Mouse (Mus musculus): ENCODE measurements around the gene Phlpp2. TPM values are rescaled to one million over a fixed set of nuclear protein-coding genes. Genes with fewer than 3 reads are reported as not detected.

Phlpp2 gene
- polyA plus RNA-seq, 1 experiment from 2014 or later = 2.6 TPM

GRCm38 (mm10) chr8:109904928-109905668 is 36.8 kb downstream of the Phlpp2 start:
- Histone ChIP-seq H3K9me3 (no peaks in the 10 kb centered on the region), H3K36me3 (peaks cover 44% of the 10 kb centered on the region), H3K4me3 (no peak overlapping the region), H3K4me1 (no peaks in the 10 kb centered on the region), H3K27me3 (no peaks in the 10 kb centered on the region), H3K4me2 (no peak overlapping the region), H3K27ac (no peak overlapping the region), H3K9ac (no peak overlapping the region)
- 94% methylated on average over 1 of the region's 1 CpGs for WGBS
- no peak for ATAC-seq (ENCODE audit: insufficient number of reproducible peaks, low FRiP score, low TSS enrichment, low read depth)

GRCm38 (mm10) chr8:109906907-109907306 is 38.6 kb downstream of the Phlpp2 start:
- Histone ChIP-seq H3K9ac (no peak overlapping the region), H3K9me3 (no peaks in the 10 kb centered on the region), H3K4me1 (no peaks in the 10 kb centered on the region), H3K4me3 (no peak overlapping the region), H3K4me2 (no peak overlapping the region), H3K27ac (no peak overlapping the region), H3K36me3 (peaks cover 54% of the 10 kb centered on the region), H3K27me3 (no peaks in the 10 kb centered on the region)
- no peak for ATAC-seq (ENCODE audit: insufficient number of reproducible peaks, low FRiP score, low TSS enrichment, low read depth)
- 95% methylated on average over 3 of the region's 3 CpGs for WGBS

GRCm38 (mm10) chr8:109907376-109907775 is 39.0 kb downstream of the Phlpp2 start:
- Histone ChIP-seq H3K9me3 (no peaks in the 10 kb centered on the region), H3K9ac (no peak overlapping the region), H3K4me2 (no peak overlapping the region), H3K4me1 (no peaks in the 10 kb centered on the region), H3K36me3 (peaks cover 59% of the 10 kb centered on the region), H3K27me3 (no peaks in the 10 kb centered on the region), H3K4me3 (no peak overlapping the region), H3K27ac (no peak overlapping the region)
- 93% methylated on average over 4 of the region's 4 CpGs for WGBS
- ATAC-seq (ENCODE audit: insufficient number of reproducible peaks, low FRiP score, low TSS enrichment, low read depth) = no peak

GRCm38 (mm10) chr8:109917277-109917676 is 48.9 kb downstream of the Phlpp2 start:
- Histone ChIP-seq H3K9ac (no peak overlapping the region), H3K9me3 (no peaks in the 10 kb centered on the region), H3K4me1 (no peaks in the 10 kb centered on the region), H3K27ac (no peak overlapping the region), H3K4me2 (no peak overlapping the region), H3K27me3 (no peaks in the 10 kb centered on the region), H3K36me3 (peaks cover 68% of the 10 kb centered on the region), H3K4me3 (no peak overlapping the region)
- WGBS = 50% methylated on average over 4 of the region's 4 CpGs
- no peak for ATAC-seq (ENCODE audit: insufficient number of reproducible peaks, low FRiP score, low TSS enrichment, low read depth)

- WGBS = 81% methylated on average over 8 of the region's 8 CpGs
- no peak overlapping the region for H3K27ac ChIP-seq
- no peaks in the 10 kb centered on the region for H3K4me1 ChIP-seq
- no peak overlapping the region for H3K4me3 ChIP-seq
- no peaks in the 10 kb centered on the region for H3K27me3 ChIP-seq
- H3K9me3 ChIP-seq = no peaks in the 10 kb centered on the region
- no peak overlapping the region for H3K4me2 ChIP-seq
- no peak for ATAC-seq (ENCODE audit: insufficient number of reproducible peaks, low FRiP score, low TSS enrichment, low read depth)
- no peak overlapping the region for H3K9ac ChIP-seq
- peaks cover 50% of the 10 kb centered on the region for H3K36me3 ChIP-seq
Measured at GRCm38 (mm10) chr8:109920406-109921390, 52.4 kb downstream of the Phlpp2 start.

GRCm38 (mm10) chr8:109941606-109942360 is 73.4 kb downstream of the Phlpp2 start:
- Histone ChIP-seq H3K27ac (no peak overlapping the region), H3K4me2 (no peak overlapping the region), H3K4me3 (no peak overlapping the region), H3K9me3 (no peaks in the 10 kb centered on the region), H3K27me3 (0 out of 2 replicates have a peak, but pooled peaks cover under 1% of the 10 kb centered on the region), H3K4me1 (peaks cover 10% of the 10 kb centered on the region), H3K9ac (no peak overlapping the region), H3K36me3 (peaks cover 52% of the 10 kb centered on the region)
- no peak for ATAC-seq (ENCODE audit: insufficient number of reproducible peaks, low FRiP score, low TSS enrichment, low read depth)
- 61% methylated on average over 2 of the region's 2 CpGs for WGBS

GRCm38 (mm10) chr8:109945153-109945632 is 76.9 kb downstream of the Phlpp2 start:
- 23% methylated on average over 9 of the region's 9 CpGs for WGBS
- H3K4me2 ChIP-seq = no peak overlapping the region

GRCm38 (mm10) chr8:109945694-109946093 is 77.4 kb downstream of the Phlpp2 start:
- no peak overlapping the region for H3K27ac ChIP-seq
- WGBS = 53% methylated on average over 7 of the region's 7 CpGs
- H3K4me1 ChIP-seq = peaks cover 24% of the 10 kb centered on the region
- no peak for ATAC-seq (ENCODE audit: insufficient number of reproducible peaks, low FRiP score, low TSS enrichment, low read depth)
- H3K9me3 ChIP-seq = no peaks in the 10 kb centered on the region
- H3K9ac ChIP-seq = no peak overlapping the region
- H3K27me3 ChIP-seq = peaks cover 28% of the 10 kb centered on the region
- no peak overlapping the region for H3K4me3 ChIP-seq
- peaks cover 21% of the 10 kb centered on the region for H3K36me3 ChIP-seq
- H3K4me2 ChIP-seq = no peak overlapping the region

More at GRCm38 (mm10) chr8:109945153-109945632, 76.9 kb downstream of the Phlpp2 start:
- Histone ChIP-seq H3K4me1 (peaks cover 24% of the 10 kb centered on the region), H3K36me3 (peaks cover 26% of the 10 kb centered on the region), H3K9ac (no peak overlapping the region), H3K4me3 (no peak overlapping the region), H3K9me3 (no peaks in the 10 kb centered on the region), H3K27me3 (peaks cover 27% of the 10 kb centered on the region), H3K27ac (no peak overlapping the region)
- no peak for ATAC-seq (ENCODE audit: insufficient number of reproducible peaks, low FRiP score, low TSS enrichment, low read depth)

- ATAC-seq (ENCODE audit: insufficient number of reproducible peaks, low FRiP score, low TSS enrichment, low read depth) = no peak
- Histone ChIP-seq H3K27me3 (peaks cover 28% of the 10 kb centered on the region), H3K4me2 (no peak overlapping the region), H3K9me3 (no peaks in the 10 kb centered on the region), H3K4me1 (peaks cover 24% of the 10 kb centered on the region), H3K9ac (no peak overlapping the region), H3K27ac (no peak overlapping the region), H3K4me3 (no peak overlapping the region), H3K36me3 (peaks cover 15% of the 10 kb centered on the region; the same call in 1 of the 2 replicates)
- WGBS = 91% methylated on average over 7 of the region's 7 CpGs
Measured at GRCm38 (mm10) chr8:109946272-109946671, 77.9 kb downstream of the Phlpp2 start.

- H3K36me3 ChIP-seq = peaks cover 13% of the 10 kb centered on the region; the same call in 1 of the 2 replicates
- ATAC-seq (ENCODE audit: insufficient number of reproducible peaks, low FRiP score, low TSS enrichment, low read depth) = 0 out of 2 replicates have a peak, but pooled peaks have one; percentile 42
- H3K9me3 ChIP-seq = no peaks in the 10 kb centered on the region
- H3K27me3 ChIP-seq = peaks cover 28% of the 10 kb centered on the region
- WGBS = 2% methylated on average over 26 of the region's 26 CpGs
- peaks cover 24% of the 10 kb centered on the region for H3K4me1 ChIP-seq
- H3K9ac ChIP-seq = no peak overlapping the region
- H3K4me3 ChIP-seq = peak overlapping the region; percentile 24
- H3K27ac ChIP-seq = no peak overlapping the region
- peak overlapping the region; percentile 48 for H3K4me2 ChIP-seq
Measured at GRCm38 (mm10) chr8:109947447-109948284, 79.3 kb downstream of the Phlpp2 start.

GRCm38 (mm10) chr8:109948285-109948564 is 79.9 kb downstream of the Phlpp2 start:
- H3K27ac ChIP-seq = no peak overlapping the region
- ATAC-seq (ENCODE audit: insufficient number of reproducible peaks, low FRiP score, low TSS enrichment, low read depth) = no peak
- H3K27me3 ChIP-seq = peaks cover 28% of the 10 kb centered on the region
- H3K4me3 ChIP-seq = peak overlapping the region; percentile 24
- WGBS = 6% methylated on average over 19 of the region's 19 CpGs
- no peak overlapping the region for H3K9ac ChIP-seq
- no peaks in the 10 kb centered on the region for H3K9me3 ChIP-seq
- H3K4me1 ChIP-seq = peaks cover 24% of the 10 kb centered on the region
- H3K36me3 ChIP-seq = peaks cover 8% of the 10 kb centered on the region; the same call in 1 of the 2 replicates
- H3K4me2 ChIP-seq = peak overlapping the region; percentile 48

Measured in limb, embryonic 15.5 days (tissue).